Mouse (Mus musculus) cerebellum, adult 2 months (tissue): ENCODE measurements around the gene Rnase13. TPM values are rescaled to one million over a fixed set of nuclear protein-coding genes. Genes with fewer than 3 reads are reported as not detected.

Experiments
- DNase-seq, 2 experiments: peaks; one replicate each; pipeline ENCODE4 v3.0.0; 2021
- H3K27ac ChIP-seq: fragments of 200-500 bp; 2 replicates; pipeline ENCODE4 v1.5.1; 2012; ENCODE audit warnings: low read length, control low read depth, inconsistent platforms; ENCODE audit not compliant: insufficient read depth
- H3K27me3 ChIP-seq: fragments of 200-500 bp; 2 replicates; pipeline ENCODE4 v1.6.1; 2012; ENCODE audit warnings: inconsistent platforms, mild to moderate bottlenecking, low read length, moderate library complexity; ENCODE audit not compliant: control insufficient read depth, insufficient read depth
- H3K4me1 ChIP-seq: fragments of 200-500 bp; 2 replicates; pipeline ENCODE4 v1.6.1; 2011; ENCODE audit warnings: low read length; ENCODE audit not compliant: control insufficient read depth, insufficient read depth
- H3K4me3 ChIP-seq: fragments of 200-500 bp; replicated peaks from 2 replicates; pipeline ENCODE3; 2011; ENCODE audit warnings: mild to moderate bottlenecking, low read depth, low read length, control low read depth; ENCODE audit not compliant: insufficient read depth
- CTCF ChIP-seq: fragments of 200-500 bp; IDR thresholded peaks from 2 replicates; pipeline ENCODE4 v1.5.1; 2011; ENCODE audit warnings: low read depth, mild to moderate bottlenecking, control low read depth, low read length, moderate library complexity, borderline replicate concordance; ENCODE audit not compliant: insufficient read depth
- POLR2A ChIP-seq: fragments of 200-500 bp; IDR thresholded peaks from 2 replicates; pipeline ENCODE4 v1.6.1; 2011; ENCODE audit warnings: low read length, control low read depth, borderline replicate concordance; ENCODE audit not compliant: insufficient read depth
- WGBS: fragments of 180-500 bp; shearing (Covaris S2); methylation state at CpG from one replicate; pipeline ENCODE4 v1.1.7; 2018; 5-methylcytosine and 5-hydroxymethylcytosine counted together
- polyA plus RNA-seq: library from polyadenylated mRNA; depleted of rRNA; stranded (reverse); fragments of >200 nt; gene quantifications from 2 replicates; pipeline ENCODE4 v1.2.3, GENCODE M21; 2012; rRNA removed

The Rnase13 gene
- 0.10 TPM in 1 of 2 replicates, not detected in the other for polyA plus RNA-seq

- TF ChIP-seq POLR2A: no peak
- TF ChIP-seq CTCF: no peak
- H3K27ac ChIP-seq: no peak within 1 kb of the TSS
- no peak for DNase-seq
These were observed at the start of gene Rnase13 for GRCm38 (mm10) chr14:51922571-51922865. Gene Rnase13, minus strand, starts transcription at chr14:51922773.

DNA sequence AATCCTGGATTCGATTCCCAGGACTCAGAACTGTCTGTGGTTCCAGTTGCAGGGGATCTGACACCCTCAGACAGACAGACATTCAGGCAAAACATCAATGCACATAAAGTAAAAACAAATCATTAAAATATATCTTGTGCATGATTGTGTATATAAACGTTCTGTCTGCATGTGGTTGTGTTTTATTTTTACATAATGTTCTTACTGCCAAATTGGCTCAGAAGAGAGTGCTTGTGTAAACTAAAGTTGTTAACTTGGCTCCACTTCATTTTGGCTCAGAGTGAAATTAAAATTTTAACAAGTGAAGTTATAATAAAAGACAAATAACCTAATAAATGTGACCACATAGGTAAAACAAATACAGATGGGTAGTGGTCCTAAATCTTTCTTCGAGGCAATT, 44.8 kb upstream of the Rnase13 start:
- Histone ChIP-seq H3K4me1 (no peaks in the 10 kb centered on the region), H3K27ac (no peak overlapping the region), H3K4me3 (no peak overlapping the region), H3K27me3 (no peaks in the 10 kb centered on the region)
- DNase-seq: no peak
- TF ChIP-seq POLR2A (no peak), CTCF (no peak)
- WGBS: 73% methylated on average over 3 of the region's 3 CpGs

More at GRCm38 (mm10) chr14:51922571-51922865, at the start of gene Rnase13:
- Histone ChIP-seq H3K27me3 (no peaks in the 10 kb centered on the region), H3K4me1 (no peaks in the 10 kb centered on the region), H3K4me3 (no peak within 1 kb of the TSS)
- WGBS: 35% methylated on average over 7 of the region's 7 CpGs

- 92% methylated on average over 2 of the region's 2 CpGs for WGBS
- TF ChIP-seq POLR2A (no peak), CTCF (no peak)
These were observed 37.7 kb upstream of the Rnase13 start for GRCm38 (mm10) chr14:51960316-51960715.

DNA sequence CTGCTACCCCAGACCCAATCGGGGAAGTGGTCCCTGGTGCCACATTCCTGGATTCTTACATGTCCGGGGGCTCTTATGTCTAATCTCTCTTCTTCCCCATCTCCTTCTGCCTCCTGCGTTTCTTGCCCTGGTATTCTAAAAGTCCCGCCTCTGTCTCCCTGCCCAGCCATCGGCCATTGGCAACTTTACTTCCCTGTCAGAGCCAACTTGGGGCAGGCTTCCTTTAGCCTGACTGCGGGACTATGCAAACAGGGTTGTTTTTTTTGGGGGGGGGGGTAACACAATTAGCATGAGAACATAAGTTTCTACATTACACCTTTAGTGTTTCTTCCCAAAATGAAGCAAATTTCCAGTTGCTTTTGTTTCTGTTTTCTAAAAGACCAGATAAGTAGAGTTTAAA, 20.8 kb upstream of the Rnase13 start:
- Histone ChIP-seq H3K27ac (no peak overlapping the region), H3K4me3 (no peak overlapping the region), H3K27me3 (no peaks in the 10 kb centered on the region), H3K4me1 (no peaks in the 10 kb centered on the region)
- no peak for DNase-seq
- TF ChIP-seq POLR2A (no peak), CTCF (no peak)
- WGBS: 52% methylated on average over 6 of the region's 6 CpGs

More at GRCm38 (mm10) chr14:51960316-51960715, 37.7 kb upstream of the Rnase13 start:
- no peak overlapping the region for H3K4me3 ChIP-seq
- no peaks in the 10 kb centered on the region for H3K4me1 ChIP-seq
- no peaks in the 10 kb centered on the region for H3K27me3 ChIP-seq
- H3K27ac ChIP-seq: no peak overlapping the region
- no peak for DNase-seq

- Histone ChIP-seq H3K27me3 (no peaks in the 10 kb centered on the region), H3K4me1 (no peaks in the 10 kb centered on the region), H3K4me3 (no peak overlapping the region), H3K27ac (no peak overlapping the region)
- no peak for TF ChIP-seq POLR2A
- no peak for TF ChIP-seq CTCF
- WGBS: 64% methylated on average over 7 of the region's 7 CpGs
- no peak for DNase-seq
These were observed 19.7 kb upstream of the Rnase13 start for GRCm38 (mm10) chr14:51942236-51942635.

GRCm38 (mm10) chr14:51941577-51941976, 19.0 kb upstream of the Rnase13 start:
- no peak for DNase-seq
- WGBS: 57% methylated on average over 9 of the region's 9 CpGs
- H3K4me1 ChIP-seq: no peaks in the 10 kb centered on the region
- H3K4me3 ChIP-seq: no peak overlapping the region
- TF ChIP-seq CTCF: no peak
- TF ChIP-seq POLR2A: no peak
- H3K27ac ChIP-seq: no peak overlapping the region
- H3K27me3 ChIP-seq: no peaks in the 10 kb centered on the region

DNA sequence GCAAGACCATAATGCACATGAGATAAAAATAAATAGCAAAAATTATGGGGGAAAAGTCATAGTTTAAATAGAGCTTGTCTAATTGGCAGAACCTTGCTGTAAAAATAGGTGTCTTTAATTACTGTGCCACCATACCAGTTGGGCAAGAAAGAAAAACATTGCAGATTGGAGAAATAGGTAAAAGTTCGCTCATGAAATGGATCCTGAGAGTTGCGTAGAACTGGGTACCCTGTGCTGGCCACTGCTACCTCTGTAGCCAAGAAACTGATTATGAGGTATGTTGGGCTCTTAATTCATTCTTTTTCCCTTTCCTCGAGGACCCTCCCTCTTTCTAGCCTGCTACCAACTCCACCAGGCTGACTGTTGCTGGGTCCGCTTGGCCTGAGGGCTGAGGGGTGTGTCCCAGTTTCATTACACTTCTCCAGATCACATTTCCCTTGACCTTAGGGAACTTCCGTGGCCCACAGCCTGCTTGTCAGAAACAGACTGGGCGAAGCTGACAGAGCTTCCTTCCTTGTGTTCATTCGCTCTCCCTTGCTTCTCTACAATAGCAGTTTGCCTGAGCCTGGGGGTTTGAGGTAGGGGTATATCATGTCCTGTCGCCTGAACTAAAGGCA, 18.5 kb upstream of the Rnase13 start:
- 39% methylated on average over 8 of the region's 8 CpGs for WGBS
- no peaks in the 10 kb centered on the region for H3K27me3 ChIP-seq
- no peak overlapping the region for H3K4me3 ChIP-seq
- no peak overlapping the region for H3K27ac ChIP-seq
- no peak for DNase-seq
- H3K4me1 ChIP-seq: no peaks in the 10 kb centered on the region
- no peak for TF ChIP-seq CTCF
- TF ChIP-seq POLR2A: no peak

DNA sequence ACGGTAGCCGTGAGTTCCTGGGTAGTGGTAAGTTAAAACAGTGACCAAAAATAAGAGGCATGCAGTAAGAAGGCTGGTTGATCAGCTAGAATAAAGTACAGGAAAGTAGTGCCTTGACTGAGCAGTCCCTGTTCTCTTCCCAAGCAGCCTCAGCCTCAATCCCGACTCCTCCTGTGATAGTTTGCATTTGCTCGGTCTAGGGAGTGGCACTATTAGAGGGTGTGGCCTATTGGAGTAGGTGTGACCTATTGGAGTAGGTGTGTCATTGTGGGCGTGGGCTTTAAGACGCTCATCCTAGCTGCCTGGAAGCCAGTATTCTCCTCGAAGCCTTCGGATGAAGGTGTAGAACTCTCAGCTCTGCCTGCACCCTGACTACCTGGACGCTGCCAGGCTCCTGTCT, 16.4 kb upstream of the Rnase13 start:
- H3K4me1 ChIP-seq: no peaks in the 10 kb centered on the region
- H3K4me3 ChIP-seq: no peak overlapping the region
- DNase-seq: no peak
- H3K27me3 ChIP-seq: no peaks in the 10 kb centered on the region
- WGBS: 84% methylated on average over 9 of the region's 9 CpGs
- H3K27ac ChIP-seq: no peak overlapping the region
- TF ChIP-seq CTCF: no peak
- no peak for TF ChIP-seq POLR2A
